Mouse (Mus musculus) liver, postnatal 0 days (tissue): ENCODE measurements around the gene Efna5. TPM values are rescaled to one million over a fixed set of nuclear protein-coding genes. Genes with fewer than 3 reads are reported as not detected.

ENCODE experiments used
- ATAC-seq: fragments of 200-750 bp; cut with Nextera tagmentation; 2 replicates; pipeline ENCODE4 v1.8.0; 2017; ENCODE audit warnings: mild to moderate bottlenecking, moderate library complexity
- DNase-seq: peaks from one replicate; pipeline ENCODE4 v3.0.0-alpha.2; 2016
- H3K27ac ChIP-seq: fragments of 300-500 bp; sonication (generic); 2 replicates; pipeline ENCODE4 v1.5.1; 2014; ENCODE audit warnings: antibody characterized with exemption, moderate library complexity, mild to moderate bottlenecking, low read depth
- H3K27me3 ChIP-seq: fragments of 300-500 bp; sonication (generic); 2 replicates; pipeline ENCODE4 v1.6.1; 2014; ENCODE audit warnings: low read length, control low read depth, mixed read lengths; ENCODE audit not compliant: insufficient read depth
- H3K36me3 ChIP-seq: fragments of 300-500 bp; sonication (generic); replicated peaks from 2 replicates; pipeline ENCODE4 v1.6.1; 2014; ENCODE audit warnings: mild to moderate bottlenecking, control low read depth, low read length, moderate library complexity, mixed read lengths; ENCODE audit not compliant: insufficient read depth
- H3K4me1 ChIP-seq: fragments of 300-500 bp; sonication (generic); 2 replicates; pipeline ENCODE4 v1.6.1; 2014; ENCODE audit warnings: antibody characterized with exemption, mild to moderate bottlenecking, control low read depth; ENCODE audit not compliant: insufficient read depth
- H3K4me2 ChIP-seq: fragments of 300-500 bp; sonication (generic); 2 replicates; pipeline ENCODE4 v1.6.1; 2014; ENCODE audit warnings: low read depth, mild to moderate bottlenecking, low read length, moderate library complexity, mixed read lengths
- H3K4me3 ChIP-seq: fragments of 300-500 bp; sonication (generic); 2 replicates; pipeline ENCODE4 v1.5.1; 2014; ENCODE audit warnings: low read depth, low read length
- H3K9ac ChIP-seq: fragments of 300-500 bp; sonication (generic); replicated peaks from 2 replicates; pipeline ENCODE4 v1.6.1; 2014; ENCODE audit warnings: mild to moderate bottlenecking, moderate library complexity
- H3K9me3 ChIP-seq: fragments of 300-500 bp; sonication (generic); 2 replicates; pipeline ENCODE4 v1.6.1; 2016; ENCODE audit warnings: mild to moderate bottlenecking, control low read depth, low read length, mixed read lengths
- CTCF ChIP-seq: sonication (generic); IDR thresholded peaks from 2 replicates; pipeline ENCODE4 v1.5.1; 2016; ENCODE audit warnings: antibody characterized with exemption, low read depth
- EP300 ChIP-seq: IDR thresholded peaks from 2 replicates; pipeline ENCODE4 v1.6.1; 2016; ENCODE audit warnings: antibody characterized with exemption, low read depth, mild to moderate bottlenecking
- WGBS: fragments of 180-500 bp; shearing (Covaris S2); extraction: QIAGEN DNeasy Blood & Tissue Kit; methylation state at CpG from one replicate; pipeline ENCODE4 v1.1.7; 2014; ENCODE audit not compliant: insufficient replicate concordance; 5-methylcytosine and 5-hydroxymethylcytosine counted together
- polyA plus RNA-seq: library from polyadenylated mRNA; unstranded; fragments of >200 nt; fragmentation: Nextera tagmentation; extraction: Ambion mirVana; gene quantifications from 2 replicates; pipeline ENCODE4 v1.2.1, GENCODE M21; 2015

Efna5 gene
- polyA plus RNA-seq, 1 experiment from 2014 or later: 3.0 TPM

DNA sequence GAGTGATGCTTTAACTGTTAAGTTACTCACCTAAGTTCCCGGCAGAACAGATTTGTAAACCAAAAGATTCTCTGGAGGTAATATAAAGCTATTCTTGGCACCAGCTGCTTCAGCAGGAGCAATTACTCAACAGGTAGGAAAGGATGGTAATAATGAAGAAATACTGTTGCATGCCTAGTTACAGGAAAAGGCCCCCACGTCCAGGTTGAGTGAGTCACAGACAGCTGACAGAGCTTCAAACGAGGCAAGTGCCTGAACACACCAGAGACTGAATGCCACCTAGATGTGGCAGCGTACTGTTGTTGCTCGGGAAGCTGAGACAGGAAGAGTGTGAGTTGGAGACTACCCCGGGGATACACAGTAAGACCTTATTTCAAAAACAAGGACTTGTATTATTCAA, 140.1 kb downstream of the Efna5 start:
- H3K36me3 ChIP-seq: no peaks in the 10 kb centered on the region
- DNase-seq: no peak

DNA sequence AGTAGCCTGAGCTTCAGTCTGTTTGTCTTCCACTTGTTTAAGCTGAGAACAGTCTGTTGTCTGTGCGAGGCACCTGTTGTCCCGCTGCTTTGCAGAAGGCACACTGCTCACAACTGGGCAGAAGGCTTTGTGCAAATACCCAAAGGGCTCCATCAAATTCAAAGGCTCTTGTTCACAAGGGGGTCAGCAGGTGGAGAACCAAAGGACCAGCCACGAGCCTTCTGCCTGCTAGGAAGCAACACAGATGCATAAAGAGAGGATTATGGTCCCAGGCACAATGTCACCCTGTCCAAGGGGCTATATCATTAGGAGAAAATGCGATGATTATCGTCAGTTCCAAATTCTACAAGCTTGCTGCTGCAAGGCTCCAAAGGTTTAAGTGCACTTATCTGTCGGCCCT, 141.1 kb downstream of the Efna5 start:
- no peak overlapping the region for H3K4me2 ChIP-seq
- DNase-seq (no peak), ATAC-seq (no peak)
- H3K4me3 ChIP-seq: no peak overlapping the region
- WGBS: 74% methylated on average over 6 of the region's 6 CpGs
- no peak overlapping the region for H3K27ac ChIP-seq
- no peaks in the 10 kb centered on the region for H3K27me3 ChIP-seq
- TF ChIP-seq CTCF: no peak
- no peak for TF ChIP-seq EP300
- H3K9ac ChIP-seq: no peak overlapping the region
- no peaks in the 10 kb centered on the region for H3K9me3 ChIP-seq
- no peaks in the 10 kb centered on the region for H3K4me1 ChIP-seq
- H3K36me3 ChIP-seq: no peaks in the 10 kb centered on the region

More for the DNA sequence above, 140.1 kb downstream of the Efna5 start:
- H3K9ac ChIP-seq: no peak overlapping the region
- no peak for TF ChIP-seq EP300
- TF ChIP-seq CTCF: no peak
- no peak for ATAC-seq
- no peak overlapping the region for H3K27ac ChIP-seq
- H3K9me3 ChIP-seq: no peaks in the 10 kb centered on the region
- no peaks in the 10 kb centered on the region for H3K4me1 ChIP-seq
- 62% methylated on average over 6 of the region's 6 CpGs for WGBS
- no peak overlapping the region for H3K4me3 ChIP-seq
- no peaks in the 10 kb centered on the region for H3K27me3 ChIP-seq
- no peak overlapping the region for H3K4me2 ChIP-seq

DNA sequence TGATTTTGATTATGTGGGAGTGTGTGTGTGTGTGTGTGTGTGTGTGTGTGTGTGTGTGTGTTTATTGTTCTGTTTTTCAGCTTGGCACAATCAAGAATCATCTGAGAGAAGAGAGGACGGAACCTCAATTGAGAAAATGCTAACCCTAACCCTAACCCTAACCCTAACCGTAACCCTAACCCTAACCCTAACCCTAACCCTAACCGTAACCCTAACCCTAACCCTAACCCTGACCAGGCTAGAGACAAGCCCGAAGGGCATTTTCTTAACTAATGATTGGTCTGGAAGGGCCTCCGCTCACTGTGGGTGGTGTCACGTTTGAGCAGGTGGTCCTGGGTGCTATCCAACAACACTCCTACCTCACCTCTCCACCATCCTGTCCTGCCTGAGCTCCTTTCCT, 143.7 kb downstream of the Efna5 start:
- TF ChIP-seq CTCF: no peak
- TF ChIP-seq EP300: no peak
- no peaks in the 10 kb centered on the region for H3K36me3 ChIP-seq
- H3K4me1 ChIP-seq: no peaks in the 10 kb centered on the region
- 83% methylated on average over 6 of the region's 6 CpGs for WGBS
- no peak overlapping the region for H3K27ac ChIP-seq
- ATAC-seq: no peak
- H3K4me2 ChIP-seq: no peak overlapping the region
- H3K4me3 ChIP-seq: no peak overlapping the region
- no peak for DNase-seq
- H3K9ac ChIP-seq: no peak overlapping the region
- H3K9me3 ChIP-seq: no peaks in the 10 kb centered on the region
- H3K27me3 ChIP-seq: no peaks in the 10 kb centered on the region

DNA sequence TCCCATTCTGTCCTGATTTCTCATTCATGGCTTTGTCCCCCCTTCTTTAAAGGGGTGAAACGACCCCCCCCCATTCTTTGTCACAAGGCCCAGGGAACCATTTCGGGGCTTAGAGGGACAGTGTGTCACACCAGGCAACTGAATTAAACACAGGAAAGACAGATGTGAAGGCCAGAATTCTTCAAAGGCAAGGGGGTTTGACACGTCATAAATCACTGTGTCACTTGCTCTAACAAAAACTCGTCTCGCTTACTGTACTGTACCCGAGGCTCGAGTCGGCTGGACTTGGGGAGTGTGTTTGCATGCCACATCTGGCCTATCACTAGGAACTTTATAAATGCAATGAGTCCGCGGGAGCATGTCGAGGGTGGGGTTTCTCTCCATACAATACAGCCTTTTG, 145.2 kb downstream of the Efna5 start:
- 44% methylated on average over 11 of the region's 11 CpGs for WGBS
- Histone ChIP-seq H3K27me3 (no peaks in the 10 kb centered on the region), H3K9ac (no peak overlapping the region), H3K9me3 (no peaks in the 10 kb centered on the region), H3K4me3 (no peak overlapping the region), H3K36me3 (no peaks in the 10 kb centered on the region), H3K4me1 (no peaks in the 10 kb centered on the region), H3K4me2 (no peak overlapping the region), H3K27ac (no peak overlapping the region)
- no peak for DNase-seq
- no peak for ATAC-seq
- TF ChIP-seq EP300: no peak
- TF ChIP-seq CTCF: no peak

DNA sequence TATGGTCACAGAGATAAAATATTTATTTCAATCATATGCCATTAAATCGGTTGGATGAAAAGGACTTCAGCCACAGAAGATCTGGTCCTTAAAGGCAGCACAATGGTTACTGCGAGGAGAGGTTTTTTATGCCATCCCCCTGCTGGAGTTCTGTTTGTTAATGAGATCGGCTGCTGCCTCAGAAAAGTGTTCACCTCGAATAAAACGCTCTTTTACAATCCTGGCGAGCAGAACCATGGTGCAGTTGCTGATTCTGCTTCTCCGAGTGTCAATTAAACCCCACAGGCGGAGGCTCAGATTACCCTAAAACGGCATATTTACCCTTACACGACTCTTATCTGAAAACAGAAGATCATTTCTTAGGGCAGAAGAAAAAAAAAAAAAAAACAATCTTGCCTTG, 146.2 kb downstream of the Efna5 start:
- Histone ChIP-seq H3K9me3 (no peaks in the 10 kb centered on the region), H3K4me1 (no peaks in the 10 kb centered on the region), H3K27me3 (no peaks in the 10 kb centered on the region), H3K36me3 (no peaks in the 10 kb centered on the region), H3K4me2 (no peak overlapping the region), H3K9ac (no peak overlapping the region), H3K4me3 (no peak overlapping the region), H3K27ac (no peak overlapping the region)
- WGBS: 44% methylated on average over 10 of the region's 10 CpGs
- no peak for ATAC-seq
- TF ChIP-seq CTCF: no peak
- no peak for TF ChIP-seq EP300
- DNase-seq: no peak

DNA sequence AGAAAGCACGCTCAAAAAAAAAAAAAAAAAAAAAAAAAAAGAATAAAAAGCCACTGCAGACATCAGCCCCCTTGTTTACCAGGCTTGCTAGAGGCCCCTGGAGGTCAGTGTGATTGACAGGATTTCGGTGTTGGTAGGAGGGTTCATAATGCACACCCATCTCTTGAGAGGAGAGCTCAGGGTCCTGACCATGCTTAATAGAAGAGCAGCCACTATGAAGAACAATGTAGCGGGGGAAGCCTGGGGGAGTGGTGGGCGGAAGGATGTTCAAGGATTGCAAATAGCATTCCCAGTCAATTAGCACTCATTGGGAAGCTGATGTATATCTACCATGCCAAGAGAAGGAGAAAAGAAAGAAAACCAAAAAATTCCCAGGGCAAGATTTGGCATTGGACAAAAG, 147.1 kb downstream of the Efna5 start:
- no peak for TF ChIP-seq EP300
- no peak for TF ChIP-seq CTCF
- Histone ChIP-seq H3K27me3 (no peaks in the 10 kb centered on the region), H3K9me3 (no peaks in the 10 kb centered on the region), H3K27ac (no peak overlapping the region), H3K4me1 (no peaks in the 10 kb centered on the region), H3K36me3 (no peaks in the 10 kb centered on the region), H3K4me2 (no peak overlapping the region), H3K4me3 (no peak overlapping the region), H3K9ac (no peak overlapping the region)
- DNase-seq (no peak), ATAC-seq (no peak)
- WGBS: 64% methylated on average over 4 of the region's 4 CpGs
